Mouse (Mus musculus) cortical plate, adult 2 months (tissue): ENCODE measurements around the gene Smarcd2.

Experiments used
- CTCF ChIP-seq: fragments of 200-500 bp; IDR thresholded peaks from 2 replicates; pipeline ENCODE4 v1.5.1; 2011; ENCODE audit warnings: mild to moderate bottlenecking, control low read depth, low read length; ENCODE audit not compliant: insufficient read depth; ENCODE audit errors: extremely low read depth
- POLR2A ChIP-seq: fragments of 200-500 bp; IDR thresholded peaks from 2 replicates; pipeline ENCODE4 v1.6.1; 2011; ENCODE audit warnings: mild to moderate bottlenecking, low read length, control low read depth; ENCODE audit not compliant: insufficient read depth; ENCODE audit errors: extremely low read depth

- TF ChIP-seq CTCF (peak; percentile 82), POLR2A (no peak)
Measured at GRCm38 (mm10) chr11:106276454-106276853, 3.7 kb upstream of the Smarcd2 start, which contains the start of gene Tcam1.
